Mouse (Mus musculus) heart, embryonic 12.5 days (tissue): ENCODE data around the gene Gimd1. TPM values are rescaled to one million over a fixed set of nuclear protein-coding genes. Genes with fewer than 3 reads are reported as not detected.

ENCODE experiments used
- ATAC-seq: fragments of 200-750 bp; cut with Nextera tagmentation; 2 replicates; pipeline ENCODE4 v1.8.0; 2017; ENCODE audit warnings: moderate TSS enrichment, moderate library complexity; ENCODE audit not compliant: insufficient number of reproducible peaks, low FRiP score
- H3K27ac ChIP-seq: fragments of 300-500 bp; sonication (generic); 2 replicates; pipeline ENCODE4 v1.5.1; 2016; ENCODE audit warnings: mild to moderate bottlenecking, moderate library complexity; ENCODE audit not compliant: poor library complexity, severe bottlenecking
- H3K27me3 ChIP-seq: fragments of 300-500 bp; sonication (generic); replicated peaks from 2 replicates; pipeline ENCODE4 v1.6.1; 2016; ENCODE audit warnings: mild to moderate bottlenecking, moderate library complexity
- H3K36me3 ChIP-seq: fragments of 300-500 bp; sonication (generic); 2 replicates; pipeline ENCODE4 v1.6.1; 2016; ENCODE audit warnings: mild to moderate bottlenecking, moderate library complexity
- H3K4me1 ChIP-seq: fragments of 300-500 bp; sonication (generic); replicated peaks from 2 replicates; pipeline ENCODE4 v1.6.1; 2016; ENCODE audit warnings: mild to moderate bottlenecking
- H3K4me2 ChIP-seq: fragments of 300-500 bp; sonication (generic); 2 replicates; pipeline ENCODE4 v1.6.1; 2016; ENCODE audit warnings: mild to moderate bottlenecking, moderate library complexity
- H3K4me3 ChIP-seq: fragments of 300-500 bp; sonication (generic); 2 replicates; pipeline ENCODE4 v1.5.1; 2016; ENCODE audit warnings: mild to moderate bottlenecking
- H3K9ac ChIP-seq: fragments of 300-500 bp; sonication (generic); 2 replicates; pipeline ENCODE4 v1.6.1; 2016; ENCODE audit warnings: mild to moderate bottlenecking, moderate library complexity
- H3K9me3 ChIP-seq: fragments of 300-500 bp; sonication (generic); replicated peaks from 2 replicates; pipeline ENCODE4 v1.6.1; 2016; ENCODE audit warnings: mild to moderate bottlenecking, moderate library complexity
- WGBS: fragments of 180-500 bp; shearing (Covaris S2); methylation state at CpG from one replicate; pipeline ENCODE4 v1.1.7; 2016; 5-methylcytosine and 5-hydroxymethylcytosine counted together
- polyA plus RNA-seq: library from polyadenylated mRNA; unstranded; fragments of >200 nt; fragmentation: Nextera tagmentation; extraction: Ambion mirVana; gene quantifications from 2 replicates; pipeline ENCODE4 v1.2.1, GENCODE M21; 2016

Gene Gimd1
- polyA plus RNA-seq, 1 experiment from 2014 or later = 0.43 TPM

DNA sequence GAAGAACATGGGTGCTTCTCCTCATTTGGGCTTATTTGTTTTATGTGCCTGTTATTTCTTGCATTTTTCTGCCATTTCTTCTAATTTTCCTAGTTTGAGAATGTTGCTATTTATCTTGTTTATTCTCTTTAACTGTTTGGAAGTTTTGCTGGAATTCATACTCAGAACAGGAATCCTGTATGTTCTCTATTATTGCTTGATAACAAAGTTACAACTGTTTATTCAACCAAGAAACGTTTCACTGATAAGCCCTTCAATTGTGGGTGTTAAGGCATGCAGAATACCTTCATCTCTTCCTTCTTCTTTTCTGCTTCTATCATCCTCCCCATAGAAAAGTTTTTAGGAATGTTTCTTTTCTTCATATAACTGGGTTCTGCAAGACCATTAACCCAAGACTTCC lies 17.2 kb downstream of the Gimd1 start:
- Histone ChIP-seq H3K4me1 (no peaks in the 10 kb centered on the region), H3K4me2 (no peak overlapping the region), H3K9me3 (no peaks in the 10 kb centered on the region), H3K9ac (no peak overlapping the region), H3K4me3 (no peak overlapping the region), H3K27me3 (no peaks in the 10 kb centered on the region), H3K36me3 (no peaks in the 10 kb centered on the region), H3K27ac (no peak overlapping the region)
- no peak for ATAC-seq
- 17% methylated on average over 1 of the region's 1 CpGs for WGBS

DNA sequence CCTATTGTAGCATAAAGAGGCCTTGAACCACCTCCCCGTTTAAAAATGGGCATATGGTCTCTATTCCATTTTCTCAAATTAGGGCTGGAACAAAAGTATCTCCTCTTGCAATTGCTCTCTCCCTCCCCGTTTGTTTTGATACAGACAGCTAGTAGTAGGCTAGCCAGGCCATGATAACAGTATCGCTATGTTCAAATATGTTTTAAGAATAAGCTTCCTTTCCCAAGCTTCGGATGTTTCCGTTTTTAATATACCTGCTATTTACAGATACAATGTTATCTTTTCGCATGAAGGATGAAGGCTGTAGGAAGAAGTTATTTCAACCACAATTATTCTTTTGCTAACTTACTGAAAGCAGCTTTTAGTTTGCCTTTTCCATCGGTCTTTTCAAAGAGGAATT lies 19.7 kb downstream of the Gimd1 start:
- Histone ChIP-seq H3K9ac (no peak overlapping the region), H3K4me2 (no peak overlapping the region), H3K27ac (no peak overlapping the region), H3K36me3 (no peaks in the 10 kb centered on the region), H3K4me3 (no peak overlapping the region), H3K4me1 (no peaks in the 10 kb centered on the region), H3K27me3 (no peaks in the 10 kb centered on the region), H3K9me3 (no peaks in the 10 kb centered on the region)
- WGBS = 76% methylated on average over 7 of the region's 7 CpGs
- no peak for ATAC-seq

DNA sequence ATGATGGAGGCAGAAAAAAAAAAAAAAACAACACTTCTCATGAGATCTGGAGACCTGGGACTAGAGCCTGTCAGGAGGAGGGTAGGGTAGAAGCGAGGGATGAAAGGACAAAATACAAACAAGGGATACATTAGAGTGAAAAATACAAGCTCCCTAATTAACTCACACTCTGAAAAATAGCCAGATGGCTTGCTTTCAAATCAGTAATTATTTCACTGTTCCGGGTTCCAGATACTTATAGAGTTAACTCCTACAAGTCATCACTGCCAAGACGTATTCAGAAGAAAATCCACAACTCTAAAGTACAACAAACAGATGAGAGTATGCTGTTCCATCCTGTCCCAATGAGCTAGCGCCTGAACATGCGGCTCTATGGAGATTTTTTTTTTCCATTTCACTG lies 20.6 kb downstream of the Gimd1 start:
- no peaks in the 10 kb centered on the region for H3K36me3 ChIP-seq
- H3K27ac ChIP-seq = no peak overlapping the region
- H3K27me3 ChIP-seq = no peaks in the 10 kb centered on the region
- H3K4me3 ChIP-seq = no peak overlapping the region
- H3K4me1 ChIP-seq = no peaks in the 10 kb centered on the region
- no peaks in the 10 kb centered on the region for H3K9me3 ChIP-seq
- no peak overlapping the region for H3K9ac ChIP-seq
- 80% methylated on average over 5 of the region's 5 CpGs for WGBS
- no peak overlapping the region for H3K4me2 ChIP-seq
- ATAC-seq = no peak

DNA sequence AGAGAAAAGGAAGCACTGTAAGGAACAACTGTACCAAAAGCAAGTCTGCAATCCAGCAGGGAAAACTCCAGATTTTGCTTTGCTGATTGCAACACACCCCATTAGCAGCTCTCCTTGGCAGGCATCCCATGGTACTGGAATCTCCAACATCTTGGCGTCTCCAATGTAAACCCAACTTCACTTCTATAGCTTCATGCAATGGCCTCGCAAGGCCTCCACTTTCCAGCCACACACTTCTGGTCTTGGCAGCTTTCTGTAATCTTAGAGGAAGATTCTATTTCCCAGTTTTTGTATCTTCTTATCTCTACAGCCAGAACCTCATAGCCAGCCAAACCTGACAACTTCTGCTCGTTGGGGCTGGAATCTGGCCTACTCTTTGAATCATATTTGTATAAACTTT lies 22.2 kb downstream of the Gimd1 start:
- Histone ChIP-seq H3K9me3 (no peaks in the 10 kb centered on the region), H3K4me2 (no peak overlapping the region), H3K9ac (no peak overlapping the region), H3K36me3 (peaks cover 5% of the 10 kb centered on the region; the same call in 1 of the 2 replicates), H3K27me3 (no peaks in the 10 kb centered on the region), H3K4me3 (no peak overlapping the region), H3K27ac (no peak overlapping the region), H3K4me1 (no peaks in the 10 kb centered on the region)
- no peak for ATAC-seq
- 73% methylated on average over 3 of the region's 3 CpGs for WGBS

DNA sequence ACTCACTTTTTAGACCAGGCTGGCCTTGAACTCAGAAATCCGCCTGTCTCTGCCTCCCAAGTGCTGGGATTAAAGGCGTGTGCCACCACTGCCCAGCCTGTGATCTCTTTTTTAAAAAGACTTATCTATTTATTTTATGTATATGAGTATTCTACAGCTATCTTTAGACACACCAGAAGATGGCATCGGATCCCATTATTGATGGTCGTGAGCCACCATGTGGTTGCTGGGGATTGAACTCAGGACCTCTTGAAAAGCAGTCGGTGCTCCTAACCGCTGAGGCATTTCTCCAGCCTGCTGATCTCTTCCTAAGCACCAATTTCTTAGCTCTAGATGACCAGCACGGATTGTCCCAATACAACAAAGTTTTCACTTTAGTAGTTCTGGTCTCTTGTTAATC lies 24.3 kb downstream of the Gimd1 start:
- H3K27me3 ChIP-seq = no peaks in the 10 kb centered on the region
- no peak overlapping the region for H3K27ac ChIP-seq
- no peak for ATAC-seq
- WGBS = 84% methylated on average over 7 of the region's 7 CpGs
- H3K4me2 ChIP-seq = no peak overlapping the region
- H3K4me1 ChIP-seq = no peaks in the 10 kb centered on the region
- H3K9ac ChIP-seq = no peak overlapping the region
- H3K4me3 ChIP-seq = no peak overlapping the region
- no peaks in the 10 kb centered on the region for H3K9me3 ChIP-seq
- peaks cover 8% of the 10 kb centered on the region for H3K36me3 ChIP-seq

DNA sequence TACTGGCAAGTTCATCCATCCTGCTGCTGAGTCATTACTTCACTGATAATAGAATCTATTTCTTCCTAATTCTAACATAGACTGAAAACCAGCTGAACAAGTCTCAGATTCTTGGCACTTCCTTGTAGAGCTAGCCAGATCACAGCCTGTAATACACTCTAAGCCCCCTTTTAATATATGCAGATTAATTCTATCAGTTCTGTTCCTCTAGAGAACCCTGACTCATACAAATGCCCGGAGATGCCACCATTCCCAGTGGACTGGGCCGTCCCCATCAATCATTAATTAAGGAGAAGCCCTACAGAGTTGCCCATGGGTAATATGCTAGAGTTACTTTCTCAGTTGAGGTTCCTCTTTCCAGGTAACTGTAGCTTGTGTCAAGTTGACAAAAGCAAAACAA lies 26.3 kb downstream of the Gimd1 start:
- no peak for ATAC-seq
- 81% methylated on average over 2 of the region's 2 CpGs for WGBS

DNA sequence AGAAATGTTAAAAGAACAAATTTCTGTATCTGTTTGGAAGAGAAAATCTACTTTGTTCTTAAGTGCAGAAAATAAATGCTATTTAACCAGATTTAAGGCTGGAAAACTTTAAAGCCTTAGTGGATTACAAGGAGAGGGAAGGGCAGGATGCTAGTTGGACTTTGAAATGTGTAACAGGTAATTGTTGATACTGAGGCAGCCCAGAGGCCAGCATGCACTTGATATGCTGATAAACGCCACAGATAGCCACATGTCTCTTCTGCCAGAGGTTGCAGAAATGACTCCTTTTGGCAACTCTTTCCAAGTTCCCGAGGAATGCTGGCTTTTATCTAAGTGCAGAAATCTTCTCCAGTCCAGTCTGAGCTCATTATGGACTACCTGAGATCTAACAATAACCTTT lies 47.9 kb downstream of the Gimd1 start:
- WGBS = 83% methylated on average over 2 of the region's 2 CpGs

More for the DNA sequence above, 26.3 kb downstream of the Gimd1 start:
- no peak overlapping the region for H3K9ac ChIP-seq
- H3K27ac ChIP-seq = no peak overlapping the region
- peaks cover 25% of the 10 kb centered on the region for H3K36me3 ChIP-seq
- no peak overlapping the region for H3K4me2 ChIP-seq
- no peak overlapping the region for H3K4me3 ChIP-seq
- H3K27me3 ChIP-seq = no peaks in the 10 kb centered on the region
- no peaks in the 10 kb centered on the region for H3K4me1 ChIP-seq
- H3K9me3 ChIP-seq = no peaks in the 10 kb centered on the region

DNA sequence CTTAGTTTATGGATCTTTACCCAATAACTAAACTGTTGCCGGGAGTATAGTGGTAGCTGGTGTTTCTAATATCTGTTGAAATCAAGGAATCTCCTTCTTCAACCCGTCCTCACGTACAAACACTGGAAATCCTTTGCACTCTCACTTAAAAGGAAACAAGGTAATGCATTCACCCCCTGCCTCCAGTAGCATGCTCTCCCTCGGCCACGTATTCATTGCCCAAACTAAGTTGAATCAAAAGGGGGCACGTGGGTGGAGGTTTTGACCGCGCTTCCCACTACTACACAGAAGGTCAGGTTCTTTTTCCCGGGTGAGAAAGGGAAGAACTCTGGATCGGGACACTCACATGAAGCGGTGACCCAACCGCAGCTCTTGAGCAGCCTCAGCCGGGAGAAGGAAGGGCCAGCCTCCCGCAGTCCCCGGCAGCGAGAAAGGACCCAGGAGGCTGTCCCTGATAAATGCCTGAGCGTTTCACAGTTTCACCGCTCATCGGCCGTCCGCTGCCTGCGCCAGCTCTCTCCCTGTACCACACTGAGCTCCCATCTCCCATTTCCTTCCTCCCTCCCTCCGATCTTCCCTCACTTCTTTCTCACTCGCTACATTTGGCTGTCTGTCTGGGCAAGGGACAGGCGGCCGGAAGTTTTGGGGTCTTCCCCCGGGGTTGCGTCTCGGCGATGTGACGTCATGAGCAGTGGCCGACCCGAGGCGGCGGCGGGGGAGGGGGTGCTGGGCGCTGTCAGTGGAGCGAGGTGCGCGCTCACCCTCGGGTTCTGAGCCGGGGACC lies 54.0 kb downstream of the Gimd1 start, which contains the start of gene Tbck:
Gene Tbck (plus strand): TSS at position 698 of the 784 bp plus-strand sequence.
- no peaks in the 10 kb centered on the region for H3K9me3 ChIP-seq
- ATAC-seq = peak; percentile 97
- H3K4me2 ChIP-seq = peak within 1 kb of the TSS; percentile 86
- peaks cover 7% of the 10 kb centered on the region for H3K4me1 ChIP-seq
- H3K27ac ChIP-seq = peak within 1 kb of the TSS; percentile 85
- WGBS = under 1% methylated on average over 42 of the region's 42 CpGs
- H3K4me3 ChIP-seq = peak within 1 kb of the TSS; percentile 87
- no peaks in the 10 kb centered on the region for H3K27me3 ChIP-seq
- peak within 1 kb of the TSS; percentile 82 for H3K9ac ChIP-seq
- H3K36me3 ChIP-seq = peaks cover 4% of the 10 kb centered on the region

More for the DNA sequence above, 47.9 kb downstream of the Gimd1 start:
- H3K9me3 ChIP-seq = no peaks in the 10 kb centered on the region
- peaks cover under 1% of the 10 kb centered on the region for H3K4me1 ChIP-seq
- peaks cover 18% of the 10 kb centered on the region for H3K36me3 ChIP-seq
- H3K4me3 ChIP-seq = no peak overlapping the region
- ATAC-seq = no peak
- no peaks in the 10 kb centered on the region for H3K27me3 ChIP-seq
- no peak overlapping the region for H3K9ac ChIP-seq
- H3K4me2 ChIP-seq = no peak overlapping the region
- no peak overlapping the region for H3K27ac ChIP-seq

DNA sequence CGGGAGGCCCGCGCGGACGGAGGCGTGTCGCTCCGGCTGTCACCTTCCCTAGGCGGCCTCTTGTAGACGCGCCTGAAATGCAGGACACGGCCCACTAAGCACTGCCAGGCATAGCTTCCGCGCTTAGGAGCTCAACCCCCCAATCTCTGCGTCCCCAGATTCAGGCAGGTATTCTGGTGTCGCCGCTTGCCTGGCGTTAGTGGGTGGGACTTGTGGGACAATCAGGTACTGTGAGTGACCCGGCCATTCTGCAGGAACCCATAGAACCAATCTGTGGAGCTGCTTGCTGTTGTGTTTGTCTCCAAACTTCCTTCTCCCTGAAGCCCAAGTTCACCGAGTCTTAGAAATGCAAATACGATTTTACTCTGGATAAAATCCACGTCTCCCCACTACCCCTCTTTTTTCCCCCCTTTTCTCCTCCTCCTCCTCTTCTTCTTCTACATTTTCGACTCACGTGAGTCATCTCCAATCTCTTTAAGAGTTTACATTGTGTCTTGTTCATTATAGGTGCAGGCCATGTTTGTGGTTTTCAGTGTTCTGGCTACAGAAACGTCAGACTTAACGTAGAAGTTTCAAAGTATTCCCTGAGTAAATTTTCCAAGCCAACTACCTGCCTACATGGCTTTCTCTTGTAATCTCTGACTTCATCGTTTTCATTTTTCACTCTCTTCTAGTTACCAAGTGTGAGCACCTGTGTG lies 54.8 kb downstream of the Gimd1 start, which contains the start of gene Aimp1:
Gene Aimp1 (minus strand): TSS at position 140 of the 698 bp plus-strand sequence.
- H3K9ac ChIP-seq = peak within 1 kb of the TSS; percentile 82
- peak within 1 kb of the TSS; percentile 87 for H3K4me3 ChIP-seq
- H3K36me3 ChIP-seq = peaks cover 6% of the 10 kb centered on the region
- peaks cover 7% of the 10 kb centered on the region for H3K4me1 ChIP-seq
- H3K9me3 ChIP-seq = no peaks in the 10 kb centered on the region
- under 1% methylated on average over 27 of the region's 27 CpGs for WGBS
- peak within 1 kb of the TSS; percentile 85 for H3K27ac ChIP-seq
- ATAC-seq = no peak
- H3K27me3 ChIP-seq = no peaks in the 10 kb centered on the region
- peak within 1 kb of the TSS; percentile 86 for H3K4me2 ChIP-seq
